Mouse (Mus musculus) large intestine, adult 2 months (tissue): ENCODE measurements around the gene Myb. TPM values are rescaled to one million over a fixed set of nuclear protein-coding genes. Genes with fewer than 3 reads are reported as not detected.

ENCODE experiments used
- DNase-seq: peaks from one replicate; pipeline ENCODE4 v3.0.0-alpha.2; 2012; ENCODE audit warnings: low read depth, low spot score
- WGBS: fragments of 180-500 bp; shearing (Covaris S2); methylation state at CpG from one replicate; pipeline ENCODE4 v1.1.7; 2018; 5-methylcytosine and 5-hydroxymethylcytosine counted together
- polyA plus RNA-seq: library from polyadenylated mRNA; depleted of rRNA; stranded (reverse); fragments of >200 nt; gene quantifications from 2 replicates; pipeline ENCODE4 v1.2.3, GENCODE M21; 2012; rRNA removed

Gene Myb
- polyA plus RNA-seq: 17.0 and 29.5 TPM in 2 replicates

DNA sequence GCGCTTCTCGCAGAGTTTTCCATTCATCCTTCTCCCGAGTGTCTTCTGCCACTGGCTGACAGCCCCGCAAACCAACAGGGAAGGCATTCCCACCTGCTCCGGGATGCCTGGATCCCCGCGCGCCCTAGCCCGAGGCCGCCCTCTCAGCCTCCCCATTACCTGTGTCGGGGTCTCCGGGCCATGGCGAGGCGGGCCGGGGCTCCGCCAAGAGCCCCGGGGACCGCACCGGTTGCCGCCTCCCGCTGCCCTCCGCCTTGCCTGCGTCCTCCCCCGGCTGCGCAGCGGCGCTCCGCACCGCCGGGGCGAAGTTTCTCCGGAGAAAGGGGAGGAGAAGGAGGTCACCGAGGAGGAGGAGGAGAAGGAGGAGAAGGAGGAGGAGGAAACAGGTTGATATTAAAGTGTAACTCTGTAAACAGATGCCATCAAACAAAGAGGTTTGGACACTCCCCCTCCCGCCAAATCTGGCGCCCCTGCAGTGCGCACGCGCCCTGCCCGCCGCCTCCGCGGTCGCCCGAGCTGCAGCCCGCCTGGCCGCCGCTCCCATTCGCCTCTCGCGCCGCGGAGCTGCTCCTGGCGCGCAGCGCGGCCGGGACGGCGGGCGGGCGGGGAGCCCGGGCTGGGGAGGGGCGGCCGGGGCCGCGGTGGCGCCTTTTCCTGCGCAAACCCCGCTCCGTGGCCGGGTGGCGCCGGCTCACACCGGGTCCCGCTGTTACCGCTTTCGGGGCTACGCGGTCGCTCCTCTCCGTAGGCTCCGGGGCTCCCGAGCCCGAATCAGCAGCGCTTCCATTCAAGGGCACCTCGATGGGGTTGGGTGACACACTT is at the start of gene Myb:
Gene Myb (minus strand): TSS at position 448 of the 822 bp plus-strand sequence.
- DNase-seq: peak; percentile 54
- WGBS: under 1% methylated on average over 86 of the region's 86 CpGs

DNA sequence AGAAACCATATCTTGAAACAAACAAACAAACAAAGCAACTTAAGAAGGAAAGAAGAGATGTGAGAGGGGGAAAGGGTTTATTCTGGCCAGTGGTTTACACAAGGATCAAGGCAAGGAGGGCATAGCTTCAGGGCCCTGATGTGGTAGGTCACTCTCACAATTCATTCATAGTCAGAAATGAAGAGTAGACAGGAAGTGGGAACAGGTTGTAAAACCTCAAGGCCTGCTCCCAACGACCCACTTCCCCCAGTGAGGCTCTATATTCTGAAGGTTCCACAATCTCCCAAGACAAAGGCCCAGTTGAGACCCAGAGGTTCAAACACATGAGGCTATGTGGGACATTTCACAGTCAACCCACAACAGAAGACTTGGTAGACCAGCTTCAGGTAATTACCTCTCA is 46.6 kb upstream of the Myb start:
- WGBS: 32% methylated on average over 1 of the region's 1 CpGs
- DNase-seq: no peak

DNA sequence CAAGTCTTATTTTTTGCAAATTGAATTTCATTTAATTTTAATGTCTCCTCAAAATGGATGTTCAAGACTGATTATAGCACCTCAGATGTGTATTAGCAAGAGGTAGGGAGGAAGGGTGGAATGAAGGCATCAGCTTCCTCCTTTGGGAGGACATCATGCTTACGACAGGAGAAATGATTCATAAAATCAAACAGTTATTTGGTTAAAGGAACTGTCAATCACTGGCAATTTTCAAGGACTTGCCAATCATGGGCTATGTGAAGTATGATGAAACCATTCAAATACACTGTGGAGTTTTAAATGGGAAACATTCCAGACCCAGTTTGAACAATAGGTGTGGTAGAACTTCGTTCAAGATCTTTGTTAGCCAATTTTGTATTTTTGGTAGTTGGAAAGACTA is 45.4 kb upstream of the Myb start:
- WGBS: 68% methylated on average over 2 of the region's 2 CpGs
- no peak for DNase-seq

DNA sequence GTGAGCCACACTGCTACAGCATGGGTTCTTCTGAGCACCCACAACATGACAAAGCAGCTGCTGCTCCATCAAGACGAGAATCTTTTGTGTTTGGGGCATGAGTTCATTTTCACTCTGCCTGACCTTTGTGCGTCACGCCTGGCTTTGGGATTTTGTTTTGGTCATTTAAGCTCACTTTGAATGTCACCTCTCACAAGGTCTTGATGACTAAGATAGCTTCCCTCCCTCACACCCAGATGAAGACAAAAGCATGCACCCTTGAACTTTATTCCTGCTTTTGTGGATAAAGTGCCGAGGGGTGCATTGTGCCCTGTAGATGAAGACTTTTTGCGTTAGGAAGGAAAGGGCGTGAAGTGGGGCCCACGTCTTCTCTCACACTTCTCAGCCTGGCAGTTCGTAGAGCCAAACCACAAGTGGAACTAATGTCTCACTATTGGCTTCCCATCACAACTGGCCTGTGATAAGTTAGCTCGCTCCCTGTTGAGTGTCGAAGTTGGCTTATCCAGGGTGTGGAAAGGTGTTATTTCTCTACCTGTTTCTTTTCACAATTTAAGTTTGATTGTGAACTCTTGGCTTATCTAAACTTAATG is 43.8 kb upstream of the Myb start:
- WGBS: 78% methylated on average over 10 of the region's 10 CpGs
- no peak for DNase-seq

DNA sequence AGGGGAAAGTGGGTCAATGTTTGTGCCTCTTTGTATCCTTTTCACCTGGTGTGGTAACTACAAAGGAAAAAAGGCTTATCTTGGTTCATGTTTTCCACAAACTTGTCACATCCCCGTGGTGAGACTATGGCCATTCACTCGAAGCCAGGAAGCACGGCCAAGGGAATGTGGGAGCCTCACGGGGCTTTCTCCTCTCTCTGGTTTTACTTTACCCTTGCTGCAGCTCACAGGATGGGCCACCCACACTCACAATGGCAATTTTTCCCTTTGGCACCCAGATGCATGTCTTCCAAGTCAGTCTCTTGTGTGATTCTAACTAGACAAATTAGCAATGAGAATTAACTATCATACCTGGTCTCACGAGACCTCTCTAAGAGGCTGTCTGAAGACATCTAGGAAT is 43.1 kb upstream of the Myb start:
- no peak for DNase-seq
- 91% methylated on average over 5 of the region's 5 CpGs for WGBS

DNA sequence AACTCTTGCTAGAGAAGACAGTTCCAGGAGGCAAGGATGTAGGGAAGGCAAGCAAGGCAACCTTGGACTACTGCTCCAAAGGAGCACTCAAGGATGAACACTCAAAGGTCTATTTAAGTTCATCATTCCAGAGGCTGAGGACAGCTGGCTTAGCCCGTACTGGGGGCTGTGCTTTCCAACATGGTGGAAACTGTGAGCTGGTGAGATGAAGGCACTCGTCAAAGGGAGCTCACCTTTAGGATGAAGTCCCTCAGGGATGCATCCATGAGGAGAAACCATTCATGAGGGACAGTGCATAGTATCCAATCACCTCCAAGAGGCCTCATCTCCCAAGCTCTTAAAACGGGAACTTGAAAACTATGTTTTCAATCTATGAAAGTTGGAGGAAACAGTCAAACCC is 42.7 kb upstream of the Myb start:
- WGBS: 92% methylated on average over 3 of the region's 3 CpGs
- DNase-seq: no peak

DNA sequence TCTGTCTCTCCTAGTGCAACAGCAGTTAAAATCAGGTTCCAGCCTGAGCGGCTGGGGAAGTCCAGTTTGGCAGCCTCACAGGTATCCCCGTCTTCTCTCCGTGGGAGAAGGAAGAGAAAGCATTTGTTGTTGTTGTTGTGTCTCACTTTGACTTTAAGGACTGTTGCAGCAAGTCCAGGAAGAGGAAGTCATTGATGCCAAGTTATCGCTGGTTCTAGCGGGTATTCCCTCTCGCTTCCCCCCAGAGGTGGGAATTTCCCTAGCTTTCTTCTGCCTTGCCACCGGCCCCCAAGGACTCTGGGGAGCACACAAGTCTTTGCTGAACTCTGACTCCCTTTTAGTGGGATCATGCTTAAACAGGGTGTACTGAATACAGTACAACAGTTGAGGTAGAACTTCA is 40.0 kb upstream of the Myb start:
- WGBS: 71% methylated on average over 7 of the region's 7 CpGs
- DNase-seq: no peak

DNA sequence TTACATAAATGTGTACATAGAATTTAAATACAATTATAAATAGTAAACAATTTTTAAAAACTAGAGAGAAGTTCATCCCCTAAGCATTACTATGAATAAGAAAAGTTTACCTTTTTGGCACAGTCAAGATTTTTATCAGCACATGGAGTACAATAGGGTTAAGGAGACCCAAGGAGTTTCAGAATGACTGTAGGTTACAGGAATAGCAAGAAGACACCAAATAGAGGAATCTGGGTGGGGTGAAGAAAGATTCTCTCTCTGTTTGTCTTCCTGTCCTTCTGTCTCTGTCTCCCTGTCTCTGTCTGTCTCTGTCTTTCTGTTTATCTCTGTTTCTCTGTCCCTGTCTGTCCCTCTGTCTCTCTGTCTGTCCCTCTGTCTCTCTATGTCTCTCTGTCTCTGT is 39.5 kb upstream of the Myb start:
- no peak for DNase-seq

DNA sequence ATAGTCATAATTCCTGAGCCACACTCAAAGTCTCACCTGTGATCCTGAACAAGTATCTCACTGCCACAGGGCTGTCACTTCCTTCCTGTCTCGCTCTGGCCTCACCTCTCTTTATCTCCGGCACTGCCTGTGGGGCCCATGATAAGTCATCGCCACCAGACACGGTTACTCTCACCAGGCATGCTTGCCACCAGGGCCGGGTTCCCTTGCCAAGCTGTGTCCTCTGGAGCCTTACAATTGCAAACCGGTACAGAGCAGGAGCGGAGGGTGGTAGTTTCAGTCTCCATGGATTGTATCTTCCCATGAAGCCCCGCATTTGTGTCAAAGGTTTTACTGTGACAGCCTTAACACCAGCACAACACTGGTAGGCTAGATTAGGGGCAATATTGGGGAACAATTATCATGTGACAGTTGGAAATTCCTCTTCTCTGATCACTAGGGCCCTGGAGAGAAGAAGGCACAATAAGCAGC is 35.9 kb upstream of the Myb start:
- 63% methylated on average over 8 of the region's 8 CpGs for WGBS
- no peak for DNase-seq

DNA sequence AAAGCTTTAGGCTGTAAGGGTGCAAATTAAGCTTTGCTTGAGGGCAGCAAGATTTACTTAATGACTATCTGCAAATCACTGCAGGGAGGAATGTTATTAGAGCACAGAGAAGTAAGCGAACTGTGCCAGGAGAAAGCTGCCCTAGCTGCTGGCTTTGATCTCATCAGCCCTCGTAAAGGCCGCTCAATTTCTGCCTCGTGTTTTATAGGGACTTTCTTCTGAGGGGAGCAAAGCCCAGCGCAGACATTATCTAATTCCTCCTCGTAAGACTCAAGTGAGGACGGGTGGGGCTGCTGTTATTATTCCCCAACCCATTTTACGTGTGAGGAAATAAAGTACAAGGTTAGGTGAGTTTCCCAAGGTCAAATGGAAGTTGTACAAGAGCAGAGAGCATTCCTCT is 34.8 kb upstream of the Myb start:
- WGBS: 32% methylated on average over 8 of the region's 8 CpGs
- no peak for DNase-seq

DNA sequence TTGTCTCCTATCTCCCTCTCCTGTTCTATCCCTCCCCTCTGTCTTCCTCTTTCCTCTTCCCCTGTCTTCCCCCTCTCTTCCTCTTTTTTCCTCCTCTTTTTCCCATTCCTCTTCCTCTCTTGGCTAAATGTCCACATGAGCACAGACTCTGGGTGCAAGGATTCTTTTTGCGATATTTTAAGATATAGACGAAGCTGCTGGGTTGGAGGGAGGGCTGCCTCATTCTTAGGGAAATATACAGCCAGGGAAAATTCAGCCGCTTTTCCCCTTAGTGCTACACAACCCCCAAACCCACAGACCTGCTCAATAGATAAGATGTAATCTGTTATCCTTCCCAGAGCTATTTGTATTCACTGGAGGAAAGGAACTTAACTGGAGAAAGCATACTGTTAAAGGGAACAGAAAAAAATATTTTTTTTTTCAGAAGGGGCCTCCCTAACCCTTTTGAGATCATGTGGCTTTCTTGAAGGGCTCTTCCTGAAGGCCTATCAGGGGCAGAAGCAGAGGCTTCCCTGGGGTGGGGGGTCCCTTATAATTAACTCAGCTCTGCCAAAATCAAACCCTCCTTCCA is 33.2 kb upstream of the Myb start:
- 84% methylated on average over 3 of the region's 3 CpGs for WGBS
- DNase-seq: no peak

DNA sequence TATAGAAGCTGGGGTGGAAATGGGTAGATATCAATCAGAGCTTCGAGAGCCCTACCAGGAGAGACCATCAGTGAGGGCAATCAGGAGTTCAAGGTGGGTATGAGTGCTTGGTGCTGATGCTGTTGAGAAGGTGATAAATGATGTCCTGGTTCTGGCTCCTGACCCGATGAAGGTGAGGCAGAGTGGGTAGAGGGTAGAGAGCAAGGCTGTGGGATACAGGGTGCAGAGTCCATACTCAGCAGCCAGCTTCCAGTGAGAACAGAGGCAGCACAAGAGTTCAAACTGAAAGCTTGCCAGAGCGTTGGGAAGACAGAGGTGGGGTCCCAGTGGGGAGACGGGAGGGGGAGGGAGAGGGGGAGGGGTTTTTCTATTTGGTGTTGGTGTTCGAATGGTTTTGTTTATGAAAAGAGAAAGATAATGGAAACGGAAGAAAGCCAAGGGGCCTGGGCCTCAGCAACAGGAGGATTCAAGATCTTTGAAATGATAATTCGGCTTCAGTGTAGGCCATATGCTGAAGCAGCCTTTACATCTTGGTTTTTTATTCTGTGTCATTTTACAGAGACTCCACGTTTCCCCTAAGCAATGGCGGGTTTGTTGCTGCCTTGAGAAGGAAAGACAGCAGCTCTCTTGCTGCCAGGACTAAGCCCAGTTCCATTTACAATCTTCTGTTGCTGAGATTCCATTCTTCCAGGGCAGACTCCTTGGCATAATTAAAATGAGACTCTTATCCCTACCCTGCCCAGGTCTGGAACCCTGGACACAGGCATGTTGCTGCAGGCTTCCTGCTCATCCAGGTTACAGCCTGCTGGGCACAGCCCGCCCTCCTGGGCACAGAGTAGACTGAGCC is 32.5 kb upstream of the Myb start:
- no peak for DNase-seq
- 71% methylated on average over 10 of the region's 10 CpGs for WGBS

DNA sequence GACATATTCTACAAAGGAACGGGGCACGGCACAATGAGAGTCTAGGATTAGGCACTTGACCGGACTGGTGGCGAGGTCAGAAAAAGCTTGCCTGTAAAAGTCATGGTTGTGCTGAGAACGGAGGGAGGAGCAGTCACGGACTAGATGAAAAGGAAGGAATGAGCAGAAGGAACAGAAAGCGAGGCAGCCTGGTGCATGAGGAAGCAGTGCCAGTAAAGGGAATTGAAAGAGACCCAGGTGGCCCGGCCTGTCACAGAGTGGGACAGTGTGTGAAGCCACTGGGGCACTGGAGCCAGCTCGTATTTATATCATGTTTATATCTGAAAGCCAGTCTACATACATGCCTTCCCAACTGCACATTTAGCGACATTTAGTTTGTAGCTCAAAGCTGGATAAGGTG is 31.7 kb upstream of the Myb start:
- no peak for DNase-seq
- 72% methylated on average over 10 of the region's 10 CpGs for WGBS

DNA sequence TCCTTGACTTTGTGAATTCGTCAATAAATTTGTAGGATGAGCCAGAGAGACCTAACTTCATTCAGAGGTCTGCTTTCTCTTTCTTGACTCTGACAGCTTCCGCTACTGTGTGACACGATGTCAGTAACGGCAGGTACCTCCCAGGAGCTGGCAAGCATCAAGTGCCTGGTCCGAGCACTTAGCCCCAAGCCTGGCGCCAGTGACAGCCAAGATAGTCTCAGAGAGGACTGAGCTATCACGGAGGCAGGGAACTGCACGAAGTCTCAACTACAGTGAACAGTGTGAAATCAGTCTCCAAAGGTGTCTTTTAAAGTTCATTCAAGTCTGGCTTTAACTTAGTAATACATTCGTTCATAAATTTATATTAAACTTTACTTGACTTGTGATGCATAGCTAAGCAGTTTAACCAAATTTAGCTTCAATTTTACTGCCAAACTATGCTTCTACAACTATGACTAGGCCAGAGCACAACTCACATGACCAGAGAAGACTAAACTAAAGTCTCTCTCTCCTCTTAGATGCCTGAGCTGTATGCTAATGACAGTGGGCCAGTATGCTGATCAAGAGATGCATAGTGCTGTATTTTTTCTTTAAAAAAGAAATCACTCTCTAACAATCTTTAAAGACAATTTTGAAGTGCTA is 29.1 kb upstream of the Myb start:
- 77% methylated on average over 9 of the region's 9 CpGs for WGBS
- DNase-seq: no peak

DNA sequence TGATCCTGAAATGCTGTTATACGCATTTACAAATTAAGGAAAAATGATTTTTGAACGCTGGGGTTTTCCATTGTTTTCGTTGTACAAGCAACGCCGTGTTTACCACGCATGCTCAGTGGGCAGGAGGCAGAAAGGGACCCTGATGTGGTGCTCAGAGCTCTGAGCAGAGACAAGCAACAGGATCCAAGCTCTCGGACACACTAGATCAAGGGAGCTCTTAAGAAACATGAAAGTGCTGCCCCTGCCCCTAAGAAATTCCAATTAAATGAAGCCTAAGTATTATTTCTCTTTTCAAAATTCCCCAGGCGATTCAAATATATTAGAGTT is 28.5 kb upstream of the Myb start:
- WGBS: 27% methylated on average over 8 of the region's 8 CpGs
- DNase-seq: no peak

DNA sequence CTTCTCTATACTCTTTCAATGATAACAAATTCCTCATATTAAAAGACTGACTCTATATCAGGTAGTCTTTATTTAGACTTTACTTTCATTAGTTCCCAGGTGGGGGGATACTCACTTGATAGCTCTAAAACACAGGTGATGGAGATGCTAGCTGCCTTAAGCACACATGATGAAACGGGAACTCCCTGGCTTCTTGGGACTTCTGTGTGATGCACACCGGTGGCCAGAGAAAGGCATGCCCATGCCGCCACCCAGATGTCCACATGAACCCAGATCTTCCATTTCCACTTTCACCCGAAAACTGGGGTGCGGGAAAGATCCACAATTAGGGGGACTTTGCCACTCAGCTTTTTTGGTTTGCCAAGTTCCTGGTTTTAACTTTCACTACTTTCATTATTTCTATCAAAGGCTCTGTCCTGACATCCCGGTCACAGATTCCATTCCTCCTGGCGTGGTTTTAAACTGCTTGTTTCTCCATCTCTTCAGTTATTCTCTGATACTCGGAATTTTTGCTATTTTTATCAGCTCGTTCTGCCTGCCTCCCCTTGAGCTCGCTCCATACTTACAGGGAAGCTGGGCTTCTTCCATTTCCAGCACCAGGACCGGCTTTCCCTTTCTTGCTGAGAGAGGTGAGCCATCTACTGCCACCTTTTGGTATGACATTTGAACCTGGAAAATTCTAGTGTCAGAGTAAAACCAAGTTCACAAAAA is 27.9 kb upstream of the Myb start:
- WGBS: 6% methylated on average over 11 of the region's 11 CpGs
- DNase-seq: peak; percentile 45

DNA sequence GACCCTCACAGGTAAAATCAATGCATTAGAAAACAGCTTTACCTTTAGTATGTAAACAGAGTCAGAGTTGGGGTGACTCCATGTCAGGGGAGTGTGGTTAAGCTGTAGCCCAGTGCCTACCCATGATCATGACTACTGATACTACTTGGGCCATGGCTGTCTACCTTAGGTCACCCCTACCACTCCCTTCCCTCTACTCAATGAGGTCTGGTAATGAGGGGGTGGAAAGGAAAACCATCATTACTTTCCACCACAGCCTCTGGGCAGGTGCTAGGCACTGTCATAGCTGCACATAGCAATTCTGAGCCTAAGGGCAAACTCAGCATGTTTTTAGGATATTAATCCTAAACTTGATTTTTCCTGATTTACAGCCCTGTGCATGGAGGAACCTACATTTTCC is 27.1 kb upstream of the Myb start:
- no peak for DNase-seq

DNA sequence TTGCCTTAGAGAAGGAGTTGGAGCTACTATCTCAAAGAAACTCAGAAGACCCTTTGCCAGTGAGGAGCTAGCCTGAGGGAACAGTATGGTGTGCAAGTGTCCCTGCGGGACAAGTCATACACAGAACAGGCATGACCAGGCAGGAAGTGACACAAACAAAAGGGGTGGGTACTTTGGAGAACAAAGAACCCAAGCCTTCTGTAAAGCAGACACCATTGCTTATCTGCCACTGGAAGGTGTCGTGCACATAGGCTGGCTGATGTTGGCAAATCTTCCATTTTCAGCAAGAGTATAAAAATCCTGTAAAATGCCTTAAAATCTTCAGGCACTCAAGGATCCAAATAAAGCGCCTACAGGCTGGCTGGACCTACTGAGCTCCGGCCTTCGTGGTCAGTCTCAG is 25.9 kb upstream of the Myb start:
- 83% methylated on average over 5 of the region's 5 CpGs for WGBS
- no peak for DNase-seq

DNA sequence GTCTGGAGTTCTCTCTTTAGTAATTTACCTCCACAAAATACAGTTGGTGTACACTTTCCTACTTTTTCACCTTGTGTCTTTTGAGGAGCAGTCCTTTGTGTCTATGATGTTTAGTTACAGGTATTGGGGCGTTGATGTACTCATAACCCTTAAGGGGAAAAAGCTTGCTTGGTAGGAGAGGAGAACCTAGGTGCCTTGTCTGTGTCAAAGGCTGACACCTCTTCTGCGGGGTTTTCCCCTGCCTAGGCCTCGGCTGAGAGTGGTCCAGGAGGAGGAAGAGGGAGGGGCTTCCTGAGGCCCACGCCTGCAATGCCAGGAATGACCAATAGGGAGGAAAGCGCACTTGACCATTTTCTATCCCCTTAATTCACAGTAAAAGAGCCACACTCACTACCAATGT is 17.9 kb upstream of the Myb start:
- 51% methylated on average over 5 of the region's 5 CpGs for WGBS
- DNase-seq: no peak
